Mouse (Mus musculus) urinary bladder, postnatal 25 days (tissue): Measurements from ENCODE around the gene Btbd35f29.
"Not testable (repeated sequence)": the region's sequence is repeated elsewhere in the genome, so short reads cannot be mapped to it uniquely, and the experiment has no call there.

ENCODE experiments used
- DNase-seq: peaks from one replicate; pipeline ENCODE4 v3.0.0; 2022; ENCODE audit warnings: low spot score

The Btbd35f29 gene

DNA sequence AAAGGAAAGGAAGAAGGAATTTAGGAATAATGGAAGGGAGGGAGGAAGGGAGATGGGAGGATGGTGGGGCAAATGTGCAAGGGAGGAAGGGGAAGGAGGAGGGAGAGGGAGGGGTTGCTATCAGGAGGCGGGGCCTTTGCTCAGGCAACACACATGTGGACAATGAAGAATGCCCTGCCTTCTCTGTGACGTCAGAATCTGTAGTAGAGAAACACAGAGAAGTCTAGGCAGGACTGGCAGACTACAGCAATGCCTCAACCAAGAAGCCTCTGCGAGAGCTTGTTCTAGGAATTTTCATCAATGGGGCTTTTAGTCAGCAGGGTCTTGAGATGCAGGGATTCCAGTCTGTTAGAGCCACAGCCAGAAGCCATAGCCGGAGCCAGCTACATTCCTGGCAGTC lies at the start of gene Btbd35f29:
Gene Btbd35f29 (plus strand): TSS at position 301 of the 400 bp plus-strand sequence.
- DNase-seq: not testable (repeated sequence)

GRCm38 (mm10) chrX:31141416-31141815 lies 23.9 kb downstream of the Btbd35f29 start:
- not testable (repeated sequence) for DNase-seq

- not testable (repeated sequence) for DNase-seq
These were observed 27.7 kb downstream of the Btbd35f29 start for GRCm38 (mm10) chrX:31145144-31145543.

DNA sequence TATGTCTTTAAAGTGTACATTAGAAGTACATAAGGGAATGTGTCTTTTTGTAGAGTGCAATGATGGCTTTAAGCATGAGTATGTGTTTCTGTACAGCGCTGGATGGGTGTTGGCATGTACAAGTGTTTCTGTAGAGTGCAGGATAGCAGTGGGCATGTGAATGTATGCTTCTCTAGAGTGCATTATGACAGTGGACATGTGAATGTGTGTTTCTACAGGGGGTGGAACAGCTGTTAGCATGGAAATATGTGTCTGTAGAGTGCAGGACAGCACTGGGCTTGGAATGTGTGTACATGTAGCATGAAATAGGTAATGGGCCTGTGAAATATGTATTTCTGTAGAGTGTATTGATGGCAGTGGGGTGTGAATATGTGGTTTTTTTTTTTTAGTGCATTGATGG lies 28.4 kb downstream of the Btbd35f29 start:
- DNase-seq: not testable (repeated sequence)

DNA sequence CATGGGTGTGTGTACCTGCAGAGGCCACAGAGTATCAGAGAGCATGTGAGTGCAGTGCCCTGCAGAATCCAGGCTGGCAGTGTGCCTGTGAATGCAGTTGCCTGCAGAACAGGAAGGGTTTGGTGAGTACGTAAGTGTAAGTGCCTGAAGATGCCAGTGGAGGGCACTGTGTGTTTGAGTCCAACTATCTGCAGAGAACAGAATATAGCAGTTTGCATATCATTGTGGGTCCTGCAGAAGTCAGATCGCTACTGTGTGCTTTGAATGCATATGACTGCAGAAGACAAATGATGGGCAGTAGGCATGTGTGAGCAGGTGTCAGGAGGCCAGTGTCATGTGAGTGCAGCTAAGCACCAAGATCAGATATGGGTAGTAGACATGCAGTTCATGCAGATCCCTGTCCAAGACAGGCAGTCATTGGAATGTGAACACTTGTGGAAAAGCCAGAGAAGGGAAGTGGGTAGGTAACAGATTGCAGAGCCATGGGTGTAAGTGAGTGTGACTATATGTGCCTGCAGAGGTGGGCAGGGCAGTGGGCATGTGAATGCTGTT lies 41.1 kb downstream of the Btbd35f29 start:
- not testable (repeated sequence) for DNase-seq

GRCm38 (mm10) chrX:31159450-31160322 lies 42.2 kb downstream of the Btbd35f29 start:
- not testable (repeated sequence) for DNase-seq

DNA sequence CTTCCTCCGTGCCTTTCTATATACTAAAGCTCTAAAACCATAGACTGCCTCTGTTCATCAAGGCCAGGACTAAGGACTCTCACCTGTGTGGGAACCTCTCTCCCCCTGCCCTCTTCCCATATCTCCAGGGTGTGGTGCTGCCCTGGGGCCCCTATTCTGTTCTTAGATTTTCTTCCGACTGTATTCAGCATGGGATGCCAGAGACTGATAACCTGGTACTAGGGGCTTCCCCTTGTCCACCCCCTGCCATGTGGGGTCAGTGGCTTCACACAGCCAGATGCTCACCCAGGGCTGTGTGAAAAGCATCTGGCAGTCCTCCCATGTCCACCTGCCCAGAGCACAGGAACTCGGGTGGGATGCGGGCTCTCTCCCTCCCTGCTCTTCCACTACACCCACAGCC lies 43.1 kb downstream of the Btbd35f29 start:
- not testable (repeated sequence) for DNase-seq

- not testable (repeated sequence) for DNase-seq
These were observed 45.2 kb downstream of the Btbd35f29 start for GRCm38 (mm10) chrX:31162638-31163037.

DNA sequence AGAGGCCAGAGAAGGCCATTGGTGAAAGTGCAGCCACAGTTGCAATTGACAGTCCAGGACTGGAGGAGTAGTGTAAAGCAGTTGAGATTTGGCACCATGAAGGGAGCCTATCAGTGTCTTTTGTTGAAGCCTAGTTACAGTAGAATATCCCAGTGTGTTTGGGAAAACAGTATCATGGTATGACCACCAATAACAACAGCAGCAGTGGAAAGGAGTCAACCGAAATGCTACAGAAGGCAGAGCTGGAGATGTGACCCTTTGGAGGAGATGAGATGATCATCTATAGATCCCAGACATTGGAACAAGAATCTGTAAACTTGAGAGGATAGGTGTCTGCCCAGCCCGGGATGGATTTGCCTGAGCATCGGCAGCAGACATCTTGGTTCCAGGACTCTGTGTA lies 47.7 kb downstream of the Btbd35f29 start:
- DNase-seq: not testable (repeated sequence)
